Mouse (Mus musculus) embryonic facial prominence, embryonic 13.5 days (tissue): Measurements from ENCODE around the gene Zfp398. TPM values are rescaled to one million over a fixed set of nuclear protein-coding genes. Genes with fewer than 3 reads are reported as not detected.
A peak's percentile ranks its signal among the peaks of the same experiment; 100 is the strongest.

ENCODE experiments used
- ATAC-seq: fragments of 200-750 bp; cut with Nextera tagmentation; 2 replicates; pipeline ENCODE4 v1.8.0; 2017; ENCODE audit warnings: low read depth; ENCODE audit not compliant: insufficient number of reproducible peaks, insufficient read depth, low FRiP score, low TSS enrichment
- H3K27ac ChIP-seq: fragments of 300-500 bp; sonication (generic); 2 replicates; pipeline ENCODE4 v1.5.1; 2015; ENCODE audit warnings: moderate library complexity, mild to moderate bottlenecking, inconsistent platforms
- H3K27me3 ChIP-seq: fragments of 300-500 bp; sonication (generic); 2 replicates; pipeline ENCODE4 v1.6.1; 2015; ENCODE audit warnings: mild to moderate bottlenecking, inconsistent platforms
- H3K36me3 ChIP-seq: fragments of 300-500 bp; sonication (generic); 2 replicates; pipeline ENCODE4 v1.6.1; 2015; ENCODE audit warnings: mild to moderate bottlenecking, inconsistent platforms
- H3K4me1 ChIP-seq: fragments of 300-500 bp; sonication (generic); 2 replicates; pipeline ENCODE4 v1.6.1; 2015; ENCODE audit warnings: inconsistent platforms
- H3K4me2 ChIP-seq: fragments of 300-500 bp; sonication (generic); 2 replicates; pipeline ENCODE4 v1.6.1; 2015; ENCODE audit warnings: moderate library complexity, mild to moderate bottlenecking, inconsistent platforms
- H3K4me3 ChIP-seq: fragments of 300-500 bp; sonication (generic); 2 replicates; pipeline ENCODE4 v1.5.1; 2015; ENCODE audit warnings: mild to moderate bottlenecking, inconsistent platforms
- H3K9ac ChIP-seq: fragments of 300-500 bp; sonication (generic); 2 replicates; pipeline ENCODE4 v1.6.1; 2015; ENCODE audit warnings: mild to moderate bottlenecking, inconsistent platforms
- H3K9me3 ChIP-seq: fragments of 300-500 bp; sonication (generic); 2 replicates; pipeline ENCODE4 v1.6.1; 2016; ENCODE audit warnings: inconsistent platforms
- WGBS: fragments of 180-500 bp; shearing (Covaris S2); methylation state at CpG from one replicate; pipeline ENCODE4 v1.1.7; 2015; ENCODE audit warnings: mixed read lengths; 5-methylcytosine and 5-hydroxymethylcytosine counted together
- polyA plus RNA-seq: library from polyadenylated mRNA; unstranded; fragments of >200 nt; fragmentation: Nextera tagmentation; extraction: Ambion mirVana; gene quantifications from 2 replicates; pipeline ENCODE4 v1.2.1, GENCODE M21; 2015

The Zfp398 gene
- polyA plus RNA-seq, 1 experiment from 2014 or later: 14.8 TPM

- peaks cover 5% of the 10 kb centered on the region for H3K4me1 ChIP-seq
- H3K27me3 ChIP-seq: no peaks in the 10 kb centered on the region
- no peak overlapping the region for H3K27ac ChIP-seq
- peaks cover 29% of the 10 kb centered on the region for H3K36me3 ChIP-seq
- no peak overlapping the region for H3K9ac ChIP-seq
- H3K4me2 ChIP-seq: no peak overlapping the region
- WGBS: 87% methylated on average over 4 of the region's 4 CpGs
- no peaks in the 10 kb centered on the region for H3K9me3 ChIP-seq
- no peak for ATAC-seq
- H3K4me3 ChIP-seq: no peak overlapping the region
Observed at GRCm38 (mm10) chr6:47827462-47827861, 8.0 kb upstream of the Zfp398 start.

- no peak for ATAC-seq
- H3K4me2 ChIP-seq: peak overlapping the region; percentile 63; the same call in 1 of the 2 replicates
Observed at GRCm38 (mm10) chr6:47828950-47829349, 6.5 kb upstream of the Zfp398 start.

GRCm38 (mm10) chr6:47830104-47831078 lies 5.1 kb upstream of the Zfp398 start, which contains the start of gene Zfp786:
Gene Zfp786 (minus strand): TSS chr6:47830867.
- Histone ChIP-seq H3K36me3 (peaks cover 5% of the 10 kb centered on the region; the same call in 1 of the 2 replicates), H3K4me2 (peak within 1 kb of the TSS; percentile 63), H3K27me3 (no peaks in the 10 kb centered on the region), H3K4me1 (peaks cover 5% of the 10 kb centered on the region), H3K4me3 (peak within 1 kb of the TSS; percentile 87), H3K9ac (peak within 1 kb of the TSS; percentile 91), H3K9me3 (no peaks in the 10 kb centered on the region), H3K27ac (peak within 1 kb of the TSS; percentile 82)
- ATAC-seq: peak; percentile 88
- 1% methylated on average over 63 of the region's 64 CpGs for WGBS

More at GRCm38 (mm10) chr6:47828950-47829349, 6.5 kb upstream of the Zfp398 start:
- Histone ChIP-seq H3K9me3 (no peaks in the 10 kb centered on the region), H3K4me1 (peaks cover 5% of the 10 kb centered on the region), H3K27me3 (no peaks in the 10 kb centered on the region), H3K36me3 (peaks cover 18% of the 10 kb centered on the region), H3K9ac (no peak overlapping the region), H3K27ac (no peak overlapping the region), H3K4me3 (peak overlapping the region; percentile 87; the same call in 1 of the 2 replicates)
- WGBS: 28% methylated on average over 1 of the region's 1 CpGs

GRCm38 (mm10) chr6:47832220-47832619 lies 3.2 kb upstream of the Zfp398 start:
- Histone ChIP-seq H3K27me3 (no peaks in the 10 kb centered on the region), H3K36me3 (no peaks in the 10 kb centered on the region), H3K9me3 (no peaks in the 10 kb centered on the region), H3K4me1 (peaks cover 8% of the 10 kb centered on the region), H3K27ac (no peak overlapping the region), H3K9ac (no peak overlapping the region), H3K4me2 (no peak overlapping the region), H3K4me3 (no peak overlapping the region)
- 83% methylated on average over 1 of the region's 1 CpGs for whole genome bisulfite sequencing
- no peak for ATAC-seq

- peak; percentile 49; the same call in 1 of the 2 replicates for ATAC-seq
- H3K4me2 ChIP-seq: peak overlapping the region; percentile 72
- no peaks in the 10 kb centered on the region for H3K27me3 ChIP-seq
- H3K27ac ChIP-seq: peak overlapping the region; percentile 95
- WGBS: under 1% methylated on average over 49 of the region's 49 CpGs
- H3K4me1 ChIP-seq: peaks cover 8% of the 10 kb centered on the region; the same call in 1 of the 2 replicates
- no peaks in the 10 kb centered on the region for H3K9me3 ChIP-seq
- peaks cover 9% of the 10 kb centered on the region for H3K36me3 ChIP-seq
- H3K4me3 ChIP-seq: peak overlapping the region; percentile 92
- H3K9ac ChIP-seq: peak overlapping the region; percentile 98
Observed at GRCm38 (mm10) chr6:47835984-47836521, 592 bp downstream of the Zfp398 start.

GRCm38 (mm10) chr6:47837630-47838029 lies 2.2 kb downstream of the Zfp398 start:
- WGBS: 90% methylated on average over 2 of the region's 2 CpGs
- no peaks in the 10 kb centered on the region for H3K9me3 ChIP-seq
- no peak overlapping the region for H3K9ac ChIP-seq
- H3K4me2 ChIP-seq: no peak overlapping the region
- H3K27me3 ChIP-seq: no peaks in the 10 kb centered on the region
- no peak for ATAC-seq
- peaks cover 8% of the 10 kb centered on the region; the same call in 1 of the 2 replicates for H3K4me1 ChIP-seq
- no peak overlapping the region for H3K4me3 ChIP-seq
- H3K36me3 ChIP-seq: peaks cover 15% of the 10 kb centered on the region
- H3K27ac ChIP-seq: no peak overlapping the region

GRCm38 (mm10) chr6:47841077-47841476 lies 5.6 kb downstream of the Zfp398 start:
- no peak for ATAC-seq

GRCm38 (mm10) chr6:47841831-47842230 lies 6.4 kb downstream of the Zfp398 start:
- peaks cover 19% of the 10 kb centered on the region for H3K36me3 ChIP-seq
- ATAC-seq: no peak
- H3K4me3 ChIP-seq: no peak overlapping the region
- H3K4me1 ChIP-seq: peaks cover 8% of the 10 kb centered on the region; the same call in 1 of the 2 replicates
- H3K27ac ChIP-seq: no peak overlapping the region
- 91% methylated on average over 2 of the region's 2 CpGs for WGBS
- H3K9ac ChIP-seq: no peak overlapping the region
- H3K9me3 ChIP-seq: no peaks in the 10 kb centered on the region
- no peaks in the 10 kb centered on the region for H3K27me3 ChIP-seq
- no peak overlapping the region for H3K4me2 ChIP-seq

More at GRCm38 (mm10) chr6:47841077-47841476, 5.6 kb downstream of the Zfp398 start:
- Histone ChIP-seq H3K4me2 (no peak overlapping the region), H3K9ac (no peak overlapping the region), H3K36me3 (peaks cover 18% of the 10 kb centered on the region), H3K27ac (no peak overlapping the region), H3K4me1 (peaks cover 8% of the 10 kb centered on the region; the same call in 1 of the 2 replicates), H3K4me3 (no peak overlapping the region), H3K9me3 (no peaks in the 10 kb centered on the region), H3K27me3 (no peaks in the 10 kb centered on the region)
- 96% methylated on average over 1 of the region's 1 CpGs for WGBS

GRCm38 (mm10) chr6:47842337-47842736 lies 6.9 kb downstream of the Zfp398 start:
- H3K36me3 ChIP-seq: peaks cover 24% of the 10 kb centered on the region
- H3K4me1 ChIP-seq: peaks cover 6% of the 10 kb centered on the region; the same call in 1 of the 2 replicates
- H3K4me3 ChIP-seq: no peak overlapping the region
- no peak overlapping the region for H3K4me2 ChIP-seq
- H3K27ac ChIP-seq: no peak overlapping the region
- H3K27me3 ChIP-seq: no peaks in the 10 kb centered on the region
- no peak for ATAC-seq
- WGBS: 87% methylated on average over 1 of the region's 1 CpGs
- H3K9me3 ChIP-seq: no peaks in the 10 kb centered on the region
- H3K9ac ChIP-seq: no peak overlapping the region

- Histone ChIP-seq H3K4me3 (no peak overlapping the region), H3K9ac (no peak overlapping the region), H3K4me1 (no peaks in the 10 kb centered on the region), H3K9me3 (no peaks in the 10 kb centered on the region), H3K4me2 (no peak overlapping the region), H3K27me3 (no peaks in the 10 kb centered on the region), H3K36me3 (peaks cover 19% of the 10 kb centered on the region), H3K27ac (no peak overlapping the region)
- ATAC-seq: no peak
Observed at GRCm38 (mm10) chr6:47845779-47846178, 10.3 kb downstream of the Zfp398 start.

- no peak overlapping the region for H3K9ac ChIP-seq
- H3K4me2 ChIP-seq: no peak overlapping the region
- WGBS: 91% methylated on average over 6 of the region's 6 CpGs
- H3K9me3 ChIP-seq: 0 out of 2 replicates have a peak, but pooled peaks cover 2% of the 10 kb centered on the region
- peaks cover 33% of the 10 kb centered on the region for H3K36me3 ChIP-seq
- H3K27me3 ChIP-seq: no peaks in the 10 kb centered on the region
- no peaks in the 10 kb centered on the region for H3K4me1 ChIP-seq
- no peak overlapping the region for H3K27ac ChIP-seq
- no peak overlapping the region for H3K4me3 ChIP-seq
- no peak for ATAC-seq
Observed at GRCm38 (mm10) chr6:47857241-47857640, 21.8 kb downstream of the Zfp398 start.
